Mouse (Mus musculus) liver, postnatal 0 days (tissue): ENCODE data around the gene Gm973. TPM values are rescaled to one million over a fixed set of nuclear protein-coding genes. Genes with fewer than 3 reads are reported as not detected.

Experiments used
- ATAC-seq: fragments of 200-750 bp; cut with Nextera tagmentation; 2 replicates; pipeline ENCODE4 v1.8.0; 2017; ENCODE audit warnings: mild to moderate bottlenecking, moderate library complexity
- DNase-seq: peaks from one replicate; pipeline ENCODE4 v3.0.0-alpha.2; 2016
- H3K27ac ChIP-seq: fragments of 300-500 bp; sonication (generic); 2 replicates; pipeline ENCODE4 v1.5.1; 2014; ENCODE audit warnings: antibody characterized with exemption, moderate library complexity, mild to moderate bottlenecking, low read depth
- H3K27me3 ChIP-seq: fragments of 300-500 bp; sonication (generic); 2 replicates; pipeline ENCODE4 v1.6.1; 2014; ENCODE audit warnings: low read length, control low read depth, mixed read lengths; ENCODE audit not compliant: insufficient read depth
- H3K36me3 ChIP-seq: fragments of 300-500 bp; sonication (generic); replicated peaks from 2 replicates; pipeline ENCODE4 v1.6.1; 2014; ENCODE audit warnings: mild to moderate bottlenecking, control low read depth, low read length, moderate library complexity, mixed read lengths; ENCODE audit not compliant: insufficient read depth
- H3K4me1 ChIP-seq: fragments of 300-500 bp; sonication (generic); 2 replicates; pipeline ENCODE4 v1.6.1; 2014; ENCODE audit warnings: antibody characterized with exemption, mild to moderate bottlenecking, control low read depth; ENCODE audit not compliant: insufficient read depth
- H3K4me2 ChIP-seq: fragments of 300-500 bp; sonication (generic); 2 replicates; pipeline ENCODE4 v1.6.1; 2014; ENCODE audit warnings: low read depth, mild to moderate bottlenecking, low read length, moderate library complexity, mixed read lengths
- H3K4me3 ChIP-seq: fragments of 300-500 bp; sonication (generic); 2 replicates; pipeline ENCODE4 v1.5.1; 2014; ENCODE audit warnings: low read depth, low read length
- H3K9ac ChIP-seq: fragments of 300-500 bp; sonication (generic); replicated peaks from 2 replicates; pipeline ENCODE4 v1.6.1; 2014; ENCODE audit warnings: mild to moderate bottlenecking, moderate library complexity
- H3K9me3 ChIP-seq: fragments of 300-500 bp; sonication (generic); 2 replicates; pipeline ENCODE4 v1.6.1; 2016; ENCODE audit warnings: mild to moderate bottlenecking, control low read depth, low read length, mixed read lengths
- CTCF ChIP-seq: sonication (generic); IDR thresholded peaks from 2 replicates; pipeline ENCODE4 v1.5.1; 2016; ENCODE audit warnings: antibody characterized with exemption, low read depth
- EP300 ChIP-seq: IDR thresholded peaks from 2 replicates; pipeline ENCODE4 v1.6.1; 2016; ENCODE audit warnings: antibody characterized with exemption, low read depth, mild to moderate bottlenecking
- WGBS: fragments of 180-500 bp; shearing (Covaris S2); extraction: QIAGEN DNeasy Blood & Tissue Kit; methylation state at CpG from one replicate; pipeline ENCODE4 v1.1.7; 2014; ENCODE audit not compliant: insufficient replicate concordance; 5-methylcytosine and 5-hydroxymethylcytosine counted together
- polyA plus RNA-seq: library from polyadenylated mRNA; unstranded; fragments of >200 nt; fragmentation: Nextera tagmentation; extraction: Ambion mirVana; gene quantifications from 2 replicates; pipeline ENCODE4 v1.2.1, GENCODE M21; 2015

Gm973 gene
- polyA plus RNA-seq, 1 experiment from 2014 or later = not detected

GRCm38 (mm10) chr1:59502355-59502754 is 13.7 kb upstream of the Gm973 start:
- DNase-seq (no peak), ATAC-seq (no peak)
- H3K9ac ChIP-seq = no peak overlapping the region

GRCm38 (mm10) chr1:59503659-59504301 is 12.3 kb upstream of the Gm973 start:
- Histone ChIP-seq H3K27ac (peak overlapping the region; percentile 72), H3K4me3 (no peak overlapping the region), H3K9ac (no peak overlapping the region), H3K4me1 (no peaks in the 10 kb centered on the region; the same call in 1 of the 2 replicates), H3K9me3 (no peaks in the 10 kb centered on the region), H3K27me3 (no peaks in the 10 kb centered on the region), H3K4me2 (no peak overlapping the region), H3K36me3 (no peaks in the 10 kb centered on the region)
- WGBS = 53% methylated on average over 7 of the region's 7 CpGs
- ATAC-seq (peak; percentile 94), DNase-seq (no peak)
- TF ChIP-seq EP300 = no peak
- TF ChIP-seq CTCF = no peak

More at GRCm38 (mm10) chr1:59502355-59502754, 13.7 kb upstream of the Gm973 start:
- H3K9me3 ChIP-seq = no peaks in the 10 kb centered on the region
- H3K4me1 ChIP-seq = peaks cover 4% of the 10 kb centered on the region; the same call in 1 of the 2 replicates
- no peaks in the 10 kb centered on the region for H3K27me3 ChIP-seq
- 46% methylated on average over 2 of the region's 2 CpGs for WGBS
- H3K4me3 ChIP-seq = no peak overlapping the region
- TF ChIP-seq EP300 (no peak), CTCF (no peak)
- no peaks in the 10 kb centered on the region for H3K36me3 ChIP-seq
- no peak overlapping the region for H3K27ac ChIP-seq
- no peak overlapping the region for H3K4me2 ChIP-seq

DNA sequence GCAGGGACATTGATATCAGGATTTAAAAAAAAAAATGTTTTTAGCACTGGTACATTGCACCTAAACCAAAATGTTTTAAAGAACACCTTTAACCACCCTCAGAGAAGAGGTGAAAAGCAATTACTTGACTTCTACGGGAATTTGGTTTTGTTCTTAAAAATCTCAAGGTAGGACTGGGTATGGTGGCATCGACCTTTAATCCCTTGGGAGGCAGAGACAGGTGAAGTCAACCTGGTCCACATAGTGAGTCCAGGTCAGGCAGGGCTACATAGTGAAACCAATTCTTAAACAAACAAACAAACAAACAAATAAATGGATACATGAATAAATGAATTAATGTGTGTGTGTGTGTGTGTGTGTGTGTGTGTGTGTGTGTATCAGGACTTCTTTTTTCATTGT is 11.8 kb upstream of the Gm973 start:
- no peaks in the 10 kb centered on the region for H3K27me3 ChIP-seq
- H3K9me3 ChIP-seq = no peaks in the 10 kb centered on the region
- H3K4me2 ChIP-seq = no peak overlapping the region
- DNase-seq (no peak), ATAC-seq (no peak)
- no peaks in the 10 kb centered on the region; the same call in 1 of the 2 replicates for H3K4me1 ChIP-seq
- H3K4me3 ChIP-seq = no peak overlapping the region
- H3K27ac ChIP-seq = peak overlapping the region; percentile 72
- 69% methylated on average over 2 of the region's 2 CpGs for WGBS
- H3K9ac ChIP-seq = no peak overlapping the region
- no peaks in the 10 kb centered on the region for H3K36me3 ChIP-seq
- TF ChIP-seq EP300 = no peak
- TF ChIP-seq CTCF = no peak

- DNase-seq = no peak
- no peak for TF ChIP-seq EP300
- no peak for TF ChIP-seq CTCF
- Histone ChIP-seq H3K27ac (no peak overlapping the region), H3K27me3 (no peaks in the 10 kb centered on the region), H3K4me1 (no peaks in the 10 kb centered on the region; the same call in 1 of the 2 replicates), H3K4me3 (no peak overlapping the region), H3K4me2 (no peak overlapping the region), H3K36me3 (no peaks in the 10 kb centered on the region), H3K9me3 (no peaks in the 10 kb centered on the region), H3K9ac (no peak overlapping the region)
- 61% methylated on average over 17 of the region's 17 CpGs for WGBS
- no peak for ATAC-seq
Measured at GRCm38 (mm10) chr1:59508463-59509139, 7.5 kb upstream of the Gm973 start.

DNA sequence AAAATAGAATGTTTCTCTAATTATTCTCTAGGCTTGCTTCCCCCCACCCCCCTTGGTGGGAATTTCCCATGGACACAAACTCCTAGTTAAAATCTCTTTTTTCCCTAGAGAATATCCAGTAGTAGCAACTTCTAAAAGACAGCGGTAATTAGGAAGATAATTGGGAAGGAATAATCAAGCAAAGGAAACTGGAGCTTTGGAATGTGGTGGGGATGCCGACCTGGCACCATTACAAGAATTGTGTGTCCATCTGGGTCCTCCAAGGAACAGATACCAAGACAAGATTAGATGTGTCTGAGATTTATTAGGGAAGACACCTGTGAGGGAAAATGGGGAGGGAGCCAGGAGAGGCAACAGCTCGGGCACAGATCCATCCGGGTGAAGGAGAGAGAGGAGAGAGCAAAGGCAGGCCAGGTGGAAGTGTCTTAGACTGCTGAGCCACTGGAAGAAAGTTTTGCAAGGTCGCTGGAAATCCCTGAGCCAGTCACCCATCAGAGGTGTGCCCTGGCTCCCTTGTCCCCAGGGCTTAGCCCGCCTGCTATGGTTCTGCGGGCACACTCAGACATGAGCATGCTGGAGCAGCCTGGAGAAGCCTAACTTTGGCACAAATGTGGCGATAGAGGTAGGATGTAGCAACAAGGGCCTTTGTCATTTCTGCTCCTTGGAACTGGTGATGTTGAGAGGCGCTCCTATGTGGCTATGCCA is 4.3 kb upstream of the Gm973 start:
- no peak for ATAC-seq
- 69% methylated on average over 9 of the region's 9 CpGs for WGBS
- no peak overlapping the region for H3K27ac ChIP-seq

DNA sequence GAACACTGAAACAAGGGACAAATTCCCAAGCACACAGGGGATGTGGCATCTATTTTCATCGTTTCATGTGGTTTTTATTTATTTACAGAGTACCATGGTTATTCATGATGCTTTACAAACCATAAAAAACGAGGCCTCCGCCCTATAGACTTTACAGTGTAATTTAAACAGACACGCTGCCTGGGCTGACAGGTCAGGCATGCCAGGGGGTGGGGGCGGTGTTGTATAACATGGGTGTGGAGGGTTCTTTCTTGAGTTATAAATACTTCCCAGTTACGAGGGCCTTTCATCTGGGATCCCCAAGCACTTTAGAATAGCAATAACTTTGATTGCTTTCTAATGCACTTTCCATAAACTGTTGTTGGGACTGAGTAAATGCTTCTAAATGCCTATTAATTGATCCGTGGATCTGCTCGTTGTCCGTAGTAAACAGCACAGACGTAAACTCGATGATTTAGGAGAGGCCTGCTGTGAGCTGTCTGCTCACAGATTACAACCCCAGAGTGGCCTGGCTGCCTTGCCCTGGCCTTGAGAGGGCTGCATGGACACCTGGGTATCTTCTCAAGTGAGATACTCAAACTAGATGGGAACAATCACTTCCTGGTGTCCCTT is 4.3 kb downstream of the Gm973 start:
- Histone ChIP-seq H3K9ac (no peak overlapping the region), H3K4me1 (no peaks in the 10 kb centered on the region; the same call in 1 of the 2 replicates), H3K27ac (no peak overlapping the region), H3K27me3 (no peaks in the 10 kb centered on the region), H3K36me3 (no peaks in the 10 kb centered on the region), H3K4me3 (no peak overlapping the region), H3K9me3 (no peaks in the 10 kb centered on the region), H3K4me2 (no peak overlapping the region)
- DNase-seq (no peak), ATAC-seq (no peak)
- WGBS = 58% methylated on average over 11 of the region's 11 CpGs
- TF ChIP-seq CTCF = no peak
- no peak for TF ChIP-seq EP300

More for the DNA sequence above, 4.3 kb upstream of the Gm973 start:
- H3K36me3 ChIP-seq = no peaks in the 10 kb centered on the region
- no peaks in the 10 kb centered on the region for H3K9me3 ChIP-seq
- DNase-seq = no peak
- H3K9ac ChIP-seq = no peak overlapping the region
- H3K27me3 ChIP-seq = no peaks in the 10 kb centered on the region
- H3K4me1 ChIP-seq = no peaks in the 10 kb centered on the region; the same call in 1 of the 2 replicates
- TF ChIP-seq EP300 (no peak), CTCF (no peak)
- H3K4me3 ChIP-seq = no peak overlapping the region
- no peak overlapping the region for H3K4me2 ChIP-seq
